Mouse (Mus musculus) forebrain, embryonic 10.5 days (tissue): ENCODE data around the gene D1Ertd622e. TPM values are rescaled to one million over a fixed set of nuclear protein-coding genes. Genes with fewer than 3 reads are reported as not detected.

ENCODE experiments used
- DNase-seq: peaks from one replicate; pipeline ENCODE4 v3.0.0-alpha.2; 2017; ENCODE audit warnings: low spot score; ENCODE audit errors: extremely low spot score
- H3K27ac ChIP-seq: fragments of 300-500 bp; sonication (generic); 2 replicates; pipeline ENCODE4 v1.5.1; 2016; ENCODE audit warnings: mild to moderate bottlenecking
- H3K27me3 ChIP-seq: fragments of 300-500 bp; sonication (generic); 2 replicates; pipeline ENCODE4 v1.6.1; 2016; ENCODE audit warnings: mild to moderate bottlenecking; ENCODE audit not compliant: poor library complexity, severe bottlenecking
- H3K36me3 ChIP-seq: fragments of 300-500 bp; sonication (generic); replicated peaks from 2 replicates; pipeline ENCODE4 v1.6.1; 2016; ENCODE audit warnings: mild to moderate bottlenecking, moderate library complexity
- H3K4me1 ChIP-seq: fragments of 300-500 bp; sonication (generic); 2 replicates; pipeline ENCODE4 v1.6.1; 2016
- H3K4me3 ChIP-seq: fragments of 300-500 bp; sonication (generic); 2 replicates; pipeline ENCODE4 v1.5.1; 2016; ENCODE audit warnings: mild to moderate bottlenecking, moderate library complexity
- H3K9me3 ChIP-seq: fragments of 300-500 bp; sonication (generic); 2 replicates; pipeline ENCODE4 v1.6.1; 2016; ENCODE audit warnings: mild to moderate bottlenecking, moderate library complexity
- WGBS: fragments of 180-500 bp; shearing (Covaris S2); methylation state at CpG from one replicate; pipeline ENCODE4 v1.1.7; 2016; 5-methylcytosine and 5-hydroxymethylcytosine counted together
- polyA plus RNA-seq: library from polyadenylated mRNA; unstranded; fragments of >200 nt; fragmentation: Nextera tagmentation; extraction: Ambion mirVana; gene quantifications from 2 replicates; pipeline ENCODE4 v1.2.1, GENCODE M21; 2016

Gene D1Ertd622e
- polyA plus RNA-seq, 1 experiment from 2014 or later: 28.3 TPM

GRCm38 (mm10) chr1:97660687-97661405, 1.0 kb downstream of the D1Ertd622e start:
- Histone ChIP-seq H3K27ac (peak overlapping the region; percentile 95), H3K36me3 (no peaks in the 10 kb centered on the region), H3K9me3 (no peaks in the 10 kb centered on the region), H3K27me3 (peaks cover 14% of the 10 kb centered on the region), H3K4me3 (peak overlapping the region; percentile 89), H3K4me1 (peaks cover 49% of the 10 kb centered on the region)
- WGBS: 0% methylated on average over 87 of the region's 93 CpGs
- DNase-seq: peak; percentile 67

- peak overlapping the region; percentile 89 for H3K4me3 ChIP-seq
- DNase-seq: no peak
- no peaks in the 10 kb centered on the region for H3K9me3 ChIP-seq
- peaks cover 63% of the 10 kb centered on the region for H3K4me1 ChIP-seq
- WGBS: 56% methylated on average over 7 of the region's 7 CpGs
- no peak overlapping the region for H3K27ac ChIP-seq
- H3K36me3 ChIP-seq: no peaks in the 10 kb centered on the region
- H3K27me3 ChIP-seq: peaks cover 14% of the 10 kb centered on the region
Observed at GRCm38 (mm10) chr1:97659405-97659804, 2.5 kb downstream of the D1Ertd622e start.

GRCm38 (mm10) chr1:97657786-97658185, 4.1 kb downstream of the D1Ertd622e start:
- DNase-seq: no peak
- 87% methylated on average over 2 of the region's 2 CpGs for WGBS
- H3K4me3 ChIP-seq: no peak overlapping the region; the same call in 1 of the 2 replicates
- H3K4me1 ChIP-seq: peaks cover 75% of the 10 kb centered on the region
- peaks cover 4% of the 10 kb centered on the region; the same call in 1 of the 2 replicates for H3K27me3 ChIP-seq
- H3K36me3 ChIP-seq: peaks cover 7% of the 10 kb centered on the region; the same call in 1 of the 2 replicates
- H3K27ac ChIP-seq: no peak overlapping the region
- no peaks in the 10 kb centered on the region for H3K9me3 ChIP-seq

GRCm38 (mm10) chr1:97657201-97657600, 4.7 kb downstream of the D1Ertd622e start:
- WGBS: 84% methylated on average over 2 of the region's 2 CpGs
- H3K4me1 ChIP-seq: peaks cover 72% of the 10 kb centered on the region
- no peaks in the 10 kb centered on the region for H3K27me3 ChIP-seq
- H3K27ac ChIP-seq: no peak overlapping the region
- H3K4me3 ChIP-seq: no peak overlapping the region
- no peak for DNase-seq
- peaks cover 7% of the 10 kb centered on the region; the same call in 1 of the 2 replicates for H3K36me3 ChIP-seq
- H3K9me3 ChIP-seq: no peaks in the 10 kb centered on the region

- no peak overlapping the region for H3K4me3 ChIP-seq
- DNase-seq: no peak
- no peak overlapping the region for H3K27ac ChIP-seq
- H3K36me3 ChIP-seq: peaks cover 7% of the 10 kb centered on the region; the same call in 1 of the 2 replicates
- H3K27me3 ChIP-seq: no peaks in the 10 kb centered on the region
- peaks cover 68% of the 10 kb centered on the region for H3K4me1 ChIP-seq
- H3K9me3 ChIP-seq: no peaks in the 10 kb centered on the region
- WGBS: 67% methylated on average over 6 of the region's 6 CpGs
Observed at GRCm38 (mm10) chr1:97654397-97654975, 7.4 kb downstream of the D1Ertd622e start.

- DNase-seq: no peak
- H3K4me3 ChIP-seq: no peak overlapping the region
- peaks cover 37% of the 10 kb centered on the region for H3K36me3 ChIP-seq
- peaks cover 31% of the 10 kb centered on the region for H3K4me1 ChIP-seq
- H3K27me3 ChIP-seq: no peaks in the 10 kb centered on the region
- no peaks in the 10 kb centered on the region for H3K9me3 ChIP-seq
- H3K27ac ChIP-seq: no peak overlapping the region
- WGBS: 85% methylated on average over 3 of the region's 3 CpGs
Observed at GRCm38 (mm10) chr1:97650553-97651123, 11.2 kb downstream of the D1Ertd622e start.

GRCm38 (mm10) chr1:97650072-97650471, 11.8 kb downstream of the D1Ertd622e start:
- Histone ChIP-seq H3K4me1 (peaks cover 26% of the 10 kb centered on the region), H3K4me3 (no peak overlapping the region), H3K36me3 (peaks cover 42% of the 10 kb centered on the region), H3K9me3 (no peaks in the 10 kb centered on the region), H3K27ac (no peak overlapping the region), H3K27me3 (no peaks in the 10 kb centered on the region)
- DNase-seq: no peak
- 80% methylated on average over 6 of the region's 6 CpGs for WGBS

GRCm38 (mm10) chr1:97647037-97647436, 14.8 kb downstream of the D1Ertd622e start:
- Histone ChIP-seq H3K27ac (no peak overlapping the region), H3K4me1 (peaks cover 7% of the 10 kb centered on the region; the same call in 1 of the 2 replicates), H3K36me3 (peaks cover 63% of the 10 kb centered on the region), H3K4me3 (no peak overlapping the region), H3K9me3 (no peaks in the 10 kb centered on the region), H3K27me3 (no peaks in the 10 kb centered on the region)
- 96% methylated on average over 1 of the region's 1 CpGs for WGBS
- no peak for DNase-seq

- Histone ChIP-seq H3K4me3 (no peak overlapping the region), H3K9me3 (no peaks in the 10 kb centered on the region), H3K27ac (no peak overlapping the region), H3K27me3 (no peaks in the 10 kb centered on the region), H3K4me1 (peaks cover 17% of the 10 kb centered on the region), H3K36me3 (peaks cover 16% of the 10 kb centered on the region)
- no peak for DNase-seq
- 89% methylated on average over 8 of the region's 8 CpGs for WGBS
Observed at GRCm38 (mm10) chr1:97634104-97634503, 27.8 kb downstream of the D1Ertd622e start.

- WGBS: 90% methylated on average over 11 of the region's 11 CpGs
Observed at GRCm38 (mm10) chr1:97632545-97633256, 29.2 kb downstream of the D1Ertd622e start.

GRCm38 (mm10) chr1:97631843-97632470, 29.9 kb downstream of the D1Ertd622e start:
- Histone ChIP-seq H3K4me3 (no peak overlapping the region), H3K4me1 (peaks cover 23% of the 10 kb centered on the region), H3K36me3 (peaks cover 2% of the 10 kb centered on the region; the same call in 1 of the 2 replicates), H3K27ac (no peak overlapping the region), H3K27me3 (no peaks in the 10 kb centered on the region), H3K9me3 (no peaks in the 10 kb centered on the region)
- DNase-seq: no peak
- WGBS: 83% methylated on average over 5 of the region's 5 CpGs

More at GRCm38 (mm10) chr1:97632545-97633256, 29.2 kb downstream of the D1Ertd622e start:
- H3K4me1 ChIP-seq: peaks cover 23% of the 10 kb centered on the region
- H3K4me3 ChIP-seq: no peak overlapping the region
- DNase-seq: no peak
- H3K27me3 ChIP-seq: no peaks in the 10 kb centered on the region
- no peaks in the 10 kb centered on the region for H3K9me3 ChIP-seq
- no peak overlapping the region for H3K27ac ChIP-seq
- H3K36me3 ChIP-seq: peaks cover 2% of the 10 kb centered on the region; the same call in 1 of the 2 replicates

- Histone ChIP-seq H3K4me3 (no peak overlapping the region), H3K36me3 (no peaks in the 10 kb centered on the region; the same call in 1 of the 2 replicates), H3K9me3 (no peaks in the 10 kb centered on the region), H3K27ac (0 out of 2 replicates have a peak overlapping the region, but pooled peaks have one; percentile 22), H3K4me1 (peaks cover 32% of the 10 kb centered on the region), H3K27me3 (no peaks in the 10 kb centered on the region)
- 76% methylated on average over 5 of the region's 5 CpGs for WGBS
- DNase-seq: no peak
Observed at GRCm38 (mm10) chr1:97630146-97630545, 31.7 kb downstream of the D1Ertd622e start.
